Mouse (Mus musculus) limb, embryonic 12.5 days (tissue): Measurements from ENCODE around the gene Gm595. TPM values are rescaled to one million over a fixed set of nuclear protein-coding genes. Genes with fewer than 3 reads are reported as not detected.

Experiments
- ATAC-seq: fragments of 200-750 bp; cut with Nextera tagmentation; 2 replicates; pipeline ENCODE4 v1.8.0; 2017; ENCODE audit warnings: low read depth, moderate TSS enrichment; ENCODE audit not compliant: insufficient number of reproducible peaks, insufficient read depth, low FRiP score, low TSS enrichment
- H3K27ac ChIP-seq: fragments of 300-500 bp; sonication (generic); 2 replicates; pipeline ENCODE4 v1.5.1; 2016; ENCODE audit warnings: mild to moderate bottlenecking, moderate library complexity
- H3K27me3 ChIP-seq: fragments of 300-500 bp; sonication (generic); 2 replicates; pipeline ENCODE4 v1.6.1; 2016; ENCODE audit warnings: mild to moderate bottlenecking, moderate library complexity
- H3K36me3 ChIP-seq: fragments of 300-500 bp; sonication (generic); 2 replicates; pipeline ENCODE4 v1.6.1; 2016; ENCODE audit warnings: mild to moderate bottlenecking, moderate library complexity
- H3K4me1 ChIP-seq: fragments of 300-500 bp; sonication (generic); replicated peaks from 2 replicates; pipeline ENCODE4 v1.6.1; 2016
- H3K4me2 ChIP-seq: fragments of 300-500 bp; sonication (generic); 2 replicates; pipeline ENCODE4 v1.6.1; 2016; ENCODE audit warnings: mild to moderate bottlenecking, moderate library complexity
- H3K4me3 ChIP-seq: fragments of 300-500 bp; sonication (generic); replicated peaks from 2 replicates; pipeline ENCODE4 v1.5.1; 2016; ENCODE audit warnings: mild to moderate bottlenecking
- H3K9ac ChIP-seq: fragments of 300-500 bp; sonication (generic); replicated peaks from 2 replicates; pipeline ENCODE4 v1.6.1; 2016; ENCODE audit warnings: mild to moderate bottlenecking, moderate library complexity
- H3K9me3 ChIP-seq: fragments of 300-500 bp; sonication (generic); 2 replicates; pipeline ENCODE4 v1.6.1; 2016; ENCODE audit warnings: mild to moderate bottlenecking, moderate library complexity
- WGBS: fragments of 180-500 bp; shearing (Covaris S2); methylation state at CpG from one replicate; pipeline ENCODE4 v1.1.7; 2016; 5-methylcytosine and 5-hydroxymethylcytosine counted together
- polyA plus RNA-seq: library from polyadenylated mRNA; unstranded; fragments of >200 nt; fragmentation: Nextera tagmentation; extraction: Ambion mirVana; gene quantifications from 2 replicates; pipeline ENCODE4 v1.2.1, GENCODE M21; 2016

Gm595 gene
- not detected in 2 replicates for polyA plus RNA-seq

DNA sequence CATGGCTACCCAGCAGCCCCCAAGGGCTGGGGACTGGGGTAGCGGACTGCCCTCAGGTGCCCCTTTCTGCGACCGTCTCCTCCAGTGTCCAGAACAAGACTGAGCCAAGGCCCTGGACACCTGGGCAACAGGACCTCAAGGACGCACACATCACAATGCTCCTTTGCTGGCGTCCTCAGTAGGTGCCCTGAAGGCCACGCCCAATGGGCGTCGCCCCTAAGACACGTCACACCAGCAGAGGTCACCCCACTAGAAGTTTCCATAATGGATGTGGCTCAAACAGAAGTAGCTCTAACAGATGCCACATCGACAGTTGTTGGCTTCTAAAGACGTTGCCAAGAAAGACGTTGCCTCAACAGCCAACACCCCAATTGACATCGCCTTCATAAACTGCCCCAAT is at the start of gene Gm595:
Gene Gm595 (minus strand): TSS at position 101 of the 400 bp plus-strand sequence.
- Histone ChIP-seq H3K36me3 (no peaks in the 10 kb centered on the region), H3K4me3 (no peak within 1 kb of the TSS), H3K27ac (no peak within 1 kb of the TSS), H3K4me2 (no peak within 1 kb of the TSS), H3K9ac (no peak within 1 kb of the TSS), H3K27me3 (no peaks in the 10 kb centered on the region), H3K4me1 (no peaks in the 10 kb centered on the region), H3K9me3 (no peaks in the 10 kb centered on the region)
- ATAC-seq: no peak
- 90% methylated on average over 13 of the region's 13 CpGs for WGBS

DNA sequence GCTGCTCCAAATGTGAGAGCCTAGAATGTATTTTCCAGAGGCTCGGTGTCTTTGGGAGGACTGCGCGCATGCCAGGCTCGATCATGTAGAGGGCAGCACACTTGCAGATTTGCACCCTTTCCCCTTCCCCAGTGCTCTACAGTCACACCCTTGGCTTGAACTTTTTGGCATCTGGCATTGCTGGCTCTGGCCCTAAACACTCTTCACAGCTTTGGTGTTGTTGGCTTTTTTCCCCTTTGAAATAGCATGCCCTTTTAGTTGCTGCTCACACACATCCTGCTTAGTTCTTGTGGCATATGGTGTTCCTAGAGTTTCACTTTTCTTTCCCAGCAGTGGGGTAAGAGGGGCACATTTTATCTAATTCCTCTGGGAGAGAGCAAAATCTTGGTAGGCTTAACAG is 30.9 kb upstream of the Gm595 start:
- 88% methylated on average over 4 of the region's 4 CpGs for WGBS
- ATAC-seq: no peak
- Histone ChIP-seq H3K27ac (no peak overlapping the region), H3K4me3 (no peak overlapping the region), H3K9ac (no peak overlapping the region), H3K4me1 (no peaks in the 10 kb centered on the region), H3K36me3 (no peaks in the 10 kb centered on the region), H3K9me3 (no peaks in the 10 kb centered on the region), H3K4me2 (no peak overlapping the region), H3K27me3 (no peaks in the 10 kb centered on the region)

GRCm38 (mm10) chrX:48903744-48904143 is 26.2 kb upstream of the Gm595 start:
- WGBS: 82% methylated on average over 3 of the region's 3 CpGs
- no peak overlapping the region for H3K4me3 ChIP-seq
- no peaks in the 10 kb centered on the region for H3K36me3 ChIP-seq
- no peaks in the 10 kb centered on the region for H3K27me3 ChIP-seq
- no peak overlapping the region for H3K27ac ChIP-seq
- no peak overlapping the region for H3K4me2 ChIP-seq
- H3K9ac ChIP-seq: no peak overlapping the region
- H3K4me1 ChIP-seq: no peaks in the 10 kb centered on the region
- no peak for ATAC-seq
- no peaks in the 10 kb centered on the region for H3K9me3 ChIP-seq

DNA sequence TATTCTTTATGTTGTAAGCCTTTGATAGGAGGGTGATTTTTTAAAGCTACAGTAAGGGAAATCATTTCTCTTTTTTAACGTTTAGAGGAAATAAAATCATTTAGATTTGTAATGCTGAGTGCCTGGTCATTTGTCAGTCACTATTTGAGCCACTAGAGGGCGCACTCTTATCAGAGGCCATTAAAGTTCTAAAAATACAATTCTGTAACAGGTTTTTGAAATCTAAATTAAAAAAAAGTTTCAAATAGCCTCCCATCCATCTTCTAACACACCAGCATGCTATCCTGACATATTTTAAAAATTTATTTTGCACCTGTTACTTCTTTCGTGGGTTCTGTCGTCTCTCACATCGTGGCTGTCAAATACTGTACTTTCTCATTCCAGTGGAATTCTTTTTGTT is 22.0 kb upstream of the Gm595 start:
- no peak for ATAC-seq
- no peak overlapping the region for H3K4me3 ChIP-seq
- H3K4me1 ChIP-seq: no peaks in the 10 kb centered on the region
- no peak overlapping the region for H3K9ac ChIP-seq
- 52% methylated on average over 5 of the region's 5 CpGs for WGBS
- H3K9me3 ChIP-seq: no peaks in the 10 kb centered on the region
- no peaks in the 10 kb centered on the region for H3K36me3 ChIP-seq
- no peak overlapping the region for H3K27ac ChIP-seq
- H3K4me2 ChIP-seq: no peak overlapping the region
- H3K27me3 ChIP-seq: no peaks in the 10 kb centered on the region

GRCm38 (mm10) chrX:48896803-48897202 is 19.3 kb upstream of the Gm595 start:
- H3K27ac ChIP-seq: no peak overlapping the region
- H3K9me3 ChIP-seq: no peaks in the 10 kb centered on the region
- WGBS: 54% methylated on average over 6 of the region's 6 CpGs
- ATAC-seq: no peak
- H3K9ac ChIP-seq: no peak overlapping the region
- H3K4me3 ChIP-seq: no peak overlapping the region
- no peaks in the 10 kb centered on the region for H3K27me3 ChIP-seq
- H3K36me3 ChIP-seq: no peaks in the 10 kb centered on the region
- H3K4me1 ChIP-seq: no peaks in the 10 kb centered on the region
- no peak overlapping the region for H3K4me2 ChIP-seq

- no peaks in the 10 kb centered on the region for H3K9me3 ChIP-seq
- no peak for ATAC-seq
- no peak overlapping the region for H3K4me2 ChIP-seq
- H3K9ac ChIP-seq: no peak overlapping the region
- H3K36me3 ChIP-seq: no peaks in the 10 kb centered on the region
- 81% methylated on average over 3 of the region's 3 CpGs for WGBS
- no peak overlapping the region for H3K27ac ChIP-seq
- H3K4me1 ChIP-seq: no peaks in the 10 kb centered on the region
- no peaks in the 10 kb centered on the region for H3K27me3 ChIP-seq
- H3K4me3 ChIP-seq: no peak overlapping the region
Observed at GRCm38 (mm10) chrX:48893946-48894345, 16.4 kb upstream of the Gm595 start.

GRCm38 (mm10) chrX:48890259-48890658 is 12.7 kb upstream of the Gm595 start:
- H3K27me3 ChIP-seq: no peaks in the 10 kb centered on the region
- H3K27ac ChIP-seq: no peak overlapping the region
- no peak for ATAC-seq
- no peaks in the 10 kb centered on the region for H3K9me3 ChIP-seq
- H3K4me2 ChIP-seq: no peak overlapping the region
- H3K9ac ChIP-seq: no peak overlapping the region
- no peak overlapping the region for H3K4me3 ChIP-seq
- H3K4me1 ChIP-seq: no peaks in the 10 kb centered on the region
- WGBS: 86% methylated on average over 9 of the region's 9 CpGs
- H3K36me3 ChIP-seq: no peaks in the 10 kb centered on the region

- H3K27ac ChIP-seq: no peak overlapping the region
- no peak for ATAC-seq
- no peak overlapping the region for H3K9ac ChIP-seq
- no peaks in the 10 kb centered on the region for H3K9me3 ChIP-seq
- WGBS: 87% methylated on average over 5 of the region's 5 CpGs
- no peak overlapping the region for H3K4me3 ChIP-seq
- no peaks in the 10 kb centered on the region for H3K4me1 ChIP-seq
- no peaks in the 10 kb centered on the region for H3K36me3 ChIP-seq
- no peak overlapping the region for H3K4me2 ChIP-seq
- H3K27me3 ChIP-seq: no peaks in the 10 kb centered on the region
Observed at GRCm38 (mm10) chrX:48884615-48885014, 7.1 kb upstream of the Gm595 start.

Other genes with a start within 250 kb of the Gm595 start
- not detected in 2 replicates for gene Gpr119, start 203.2 kb downstream of the Gm595 start, polyA plus RNA-seq
- gene Rbmx2, start 182.7 kb downstream of the Gm595 start, polyA plus RNA-seq: 22.4 and 25.4 TPM in 2 replicates